Mouse (Mus musculus): Measurements from ENCODE around the gene Tmem258.
"Not testable (repeated sequence)": the region's sequence is repeated elsewhere in the genome, so short reads cannot be mapped to it uniquely, and the experiment has no call there.

Tmem258 gene

GRCm38 (mm10) chr19:10203848-10204615 lies at the start of gene Tmem258, which contains the start of gene Fen1:
TSS of gene Tmem258 (plus strand) at chr19:10204014.
TSS of gene Fen1 (minus strand) at chr19:10204169.
- DNase-seq = peak; percentile 96

DNA sequence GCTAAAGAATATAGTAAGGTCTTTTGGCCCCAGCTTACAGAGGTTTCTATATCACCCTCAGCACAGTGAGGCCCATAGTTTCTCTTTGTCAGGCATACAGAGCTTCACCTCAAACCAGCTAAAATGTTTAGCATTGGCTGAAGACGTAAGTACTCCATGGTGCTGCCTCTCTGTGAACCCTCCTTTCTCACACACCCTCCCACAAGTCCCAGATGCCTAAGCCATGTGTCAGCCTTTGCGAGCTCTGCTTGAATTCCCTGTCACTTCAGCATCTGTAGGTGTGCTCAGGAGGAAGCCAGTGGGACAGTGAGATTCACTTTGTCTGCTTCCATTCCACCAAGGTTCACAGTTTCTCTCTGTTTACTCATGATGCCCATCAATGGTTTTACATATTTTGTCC lies 46.1 kb upstream of the Tmem258 start:
- no peak for DNase-seq

- DNase-seq = no peak
Measured at GRCm38 (mm10) chr19:10163896-10164295, 39.9 kb upstream of the Tmem258 start.

- not testable (repeated sequence) for DNase-seq
Measured at GRCm38 (mm10) chr19:10165928-10166327, 37.9 kb upstream of the Tmem258 start.

DNA sequence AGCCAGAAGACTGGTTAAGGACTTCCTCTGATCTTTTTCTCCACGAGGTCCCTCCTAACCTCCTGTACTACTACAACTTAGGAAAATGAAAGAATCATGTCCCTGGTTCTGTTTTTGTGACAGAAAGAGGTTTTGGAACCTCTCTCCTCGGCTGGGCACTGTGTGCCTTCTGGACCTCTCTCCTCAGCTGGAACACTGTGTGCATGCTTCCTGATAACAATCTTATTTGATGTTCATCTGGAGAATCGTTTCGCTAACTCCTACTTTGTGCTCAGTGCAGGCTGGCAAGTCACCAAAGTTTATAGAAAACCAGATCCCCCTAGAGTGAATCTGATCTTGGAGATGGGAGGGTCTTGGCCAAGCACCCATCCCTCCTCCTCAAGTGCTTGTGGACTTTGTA lies 36.7 kb upstream of the Tmem258 start:
- DNase-seq = no peak

- no peak for DNase-seq
Measured at GRCm38 (mm10) chr19:10167951-10168350, 35.9 kb upstream of the Tmem258 start.

DNA sequence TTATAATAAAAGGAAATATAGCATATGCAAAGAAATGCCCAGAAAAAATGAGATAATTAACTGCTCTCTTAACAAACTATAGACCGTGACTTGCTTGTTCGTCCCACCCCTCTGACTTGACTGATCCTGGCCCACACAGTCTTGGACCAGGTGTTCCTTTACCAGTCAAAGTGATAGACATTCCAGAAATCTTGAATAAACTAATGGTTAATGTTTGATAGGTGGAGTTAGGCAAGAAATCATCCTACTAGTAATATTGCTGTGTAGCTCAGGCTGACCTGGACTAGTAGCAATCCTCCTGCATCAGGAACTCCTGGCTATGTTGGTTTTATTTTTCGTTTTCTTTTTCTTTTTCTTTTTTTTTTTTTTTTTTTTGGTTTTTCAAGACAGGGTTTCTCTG lies 35.4 kb upstream of the Tmem258 start:
- DNase-seq = no peak

GRCm38 (mm10) chr19:10169179-10169578 lies 34.6 kb upstream of the Tmem258 start:
- DNase-seq = no peak

GRCm38 (mm10) chr19:10169692-10170330 lies 34.0 kb upstream of the Tmem258 start:
- not testable (repeated sequence) for DNase-seq

DNA sequence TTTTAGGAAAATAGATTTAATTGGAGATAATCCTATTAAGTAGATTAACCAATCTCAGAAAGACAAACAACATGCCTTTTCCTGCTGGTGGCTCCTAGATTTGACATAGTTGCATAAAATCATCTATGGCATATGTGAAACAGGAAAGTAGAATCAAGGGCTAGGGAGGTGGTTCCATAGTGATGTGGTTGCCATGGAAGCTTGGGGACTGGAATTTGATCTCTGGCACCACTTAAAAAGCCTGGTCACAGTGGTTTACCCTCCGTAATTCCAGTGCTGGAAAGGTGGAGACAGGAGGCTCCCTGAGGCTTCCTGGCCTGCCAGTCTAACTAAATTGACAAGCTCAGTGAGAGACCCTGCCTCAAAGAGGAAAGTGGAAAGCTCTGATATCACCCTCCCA lies 33.3 kb upstream of the Tmem258 start:
- no peak for DNase-seq

DNA sequence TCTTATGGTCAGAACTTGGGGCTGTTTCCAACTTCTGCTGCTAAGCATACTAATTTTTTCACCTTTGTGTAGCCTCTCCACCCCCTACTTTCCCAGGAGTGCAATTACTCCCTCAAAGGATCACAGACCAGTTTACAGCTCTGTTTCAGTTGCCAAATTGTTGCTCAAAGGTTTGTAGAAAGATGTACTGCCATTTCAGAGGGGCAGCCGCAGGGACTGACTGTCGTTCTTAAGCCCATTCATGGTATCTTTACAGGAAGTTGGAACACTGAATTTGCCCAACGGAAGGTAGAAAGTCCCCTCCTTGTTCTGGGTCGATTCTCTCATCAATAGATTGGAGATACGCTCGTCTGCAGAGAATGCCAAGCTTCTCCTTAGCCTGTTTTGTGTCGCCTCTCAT lies 32.5 kb upstream of the Tmem258 start:
- no peak for DNase-seq

DNA sequence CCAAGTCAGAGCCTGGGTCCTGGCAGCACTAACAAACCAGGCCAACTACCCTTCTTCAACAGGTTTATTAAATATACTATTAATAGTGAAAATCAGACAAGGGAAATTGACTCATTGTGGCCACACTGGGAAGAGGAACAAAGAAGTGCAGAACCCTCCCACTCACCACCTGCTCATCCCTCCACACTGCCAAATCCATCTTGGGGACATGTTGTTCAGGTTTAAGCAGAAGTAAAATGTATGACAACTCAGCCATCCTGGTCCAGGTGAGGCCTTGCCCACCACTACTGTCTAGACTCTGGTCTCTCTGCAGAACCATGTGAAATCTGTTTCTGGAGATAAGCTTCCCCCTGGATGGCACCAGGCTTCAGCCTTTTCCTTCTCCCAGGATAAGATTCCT lies 32.0 kb upstream of the Tmem258 start:
- DNase-seq = no peak

DNA sequence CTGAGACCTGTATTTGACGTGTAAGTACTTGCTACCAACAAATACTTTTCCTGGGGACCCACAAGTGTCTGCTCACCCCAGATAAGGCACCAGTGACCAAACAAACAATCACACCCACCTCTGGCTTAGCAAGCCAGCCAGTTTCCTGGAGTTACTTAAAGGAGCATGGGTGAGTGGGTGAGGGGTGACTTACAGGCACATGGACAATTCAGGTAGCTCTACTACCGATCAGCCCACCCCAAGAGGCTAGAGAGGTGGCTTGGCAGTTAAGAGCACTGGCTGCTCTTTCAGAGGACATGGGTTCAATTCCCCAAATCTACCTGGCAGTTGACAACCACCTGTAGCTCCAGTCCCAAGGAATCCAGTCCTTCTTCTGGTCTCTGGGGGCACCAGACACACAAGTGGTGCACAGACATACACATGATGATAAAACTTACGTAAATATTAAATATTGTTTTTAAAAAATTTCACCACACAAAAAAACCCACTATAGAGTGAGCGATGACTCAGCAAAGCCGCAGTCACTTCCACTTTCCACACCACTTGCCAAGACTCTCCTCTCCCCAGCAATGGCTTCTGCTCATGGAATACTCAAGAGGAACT lies 30.6 kb upstream of the Tmem258 start:
- DNase-seq = no peak

- DNase-seq = no peak
Measured at GRCm38 (mm10) chr19:10173844-10174539, 29.8 kb upstream of the Tmem258 start.

DNA sequence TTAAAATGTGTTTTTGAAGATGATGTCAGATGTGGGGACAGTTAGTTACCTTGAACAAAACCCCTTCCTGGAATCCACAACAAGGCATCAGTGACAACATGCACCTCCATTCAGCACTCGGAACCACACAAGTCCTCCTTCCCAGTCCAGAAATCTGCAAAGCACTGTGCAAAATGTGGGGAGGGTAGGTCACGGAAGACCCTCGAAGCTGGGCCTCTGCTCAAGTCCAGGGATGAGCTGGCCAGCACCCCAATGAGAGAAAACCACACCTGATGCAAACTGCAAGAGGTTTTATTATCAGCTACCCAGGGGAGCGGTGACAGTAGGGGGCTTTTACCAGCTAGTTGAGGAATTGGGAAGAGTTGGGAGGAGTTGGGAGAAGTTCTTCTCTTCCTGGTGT lies 28.9 kb upstream of the Tmem258 start:
- no peak for DNase-seq

DNA sequence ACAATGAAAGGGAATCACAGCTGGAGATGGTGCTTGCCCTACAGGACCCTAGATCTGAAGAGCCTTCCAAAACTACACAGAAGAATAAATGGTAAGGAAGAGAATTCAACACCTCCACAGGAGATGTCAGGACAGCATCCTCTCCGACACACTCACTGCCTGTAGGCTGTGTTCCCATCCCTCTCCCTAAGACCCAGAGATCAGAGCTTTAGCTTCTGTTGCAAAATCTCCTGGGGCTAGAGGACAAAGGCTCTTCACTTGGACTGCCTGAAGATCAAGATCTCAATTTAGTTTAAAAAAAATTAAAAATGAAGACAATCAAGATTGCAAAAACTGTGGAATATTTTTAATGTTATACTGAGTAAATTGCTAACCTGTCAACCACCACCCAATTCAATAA lies 27.3 kb upstream of the Tmem258 start:
- no peak for DNase-seq

DNA sequence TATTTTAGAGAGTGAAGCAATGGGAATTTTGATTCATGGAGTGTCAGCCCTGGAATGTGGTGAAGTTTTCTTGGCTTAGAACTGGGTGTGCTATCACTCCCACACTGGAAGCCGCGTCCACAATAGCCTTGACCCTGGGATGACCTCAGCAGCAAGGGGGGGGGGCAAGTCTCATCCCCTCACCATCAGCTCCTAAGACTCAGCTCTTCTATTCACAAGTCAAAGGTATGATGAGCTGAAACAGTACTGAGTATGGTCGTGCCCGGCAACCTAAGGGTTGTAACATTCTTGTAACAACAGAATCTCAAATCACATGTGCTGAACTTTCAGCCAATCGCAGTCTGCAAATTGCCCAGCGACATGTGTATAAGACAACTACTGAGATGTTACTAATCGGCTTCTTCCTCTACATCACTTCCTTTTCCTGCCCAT lies 26.9 kb upstream of the Tmem258 start:
- DNase-seq = no peak

DNA sequence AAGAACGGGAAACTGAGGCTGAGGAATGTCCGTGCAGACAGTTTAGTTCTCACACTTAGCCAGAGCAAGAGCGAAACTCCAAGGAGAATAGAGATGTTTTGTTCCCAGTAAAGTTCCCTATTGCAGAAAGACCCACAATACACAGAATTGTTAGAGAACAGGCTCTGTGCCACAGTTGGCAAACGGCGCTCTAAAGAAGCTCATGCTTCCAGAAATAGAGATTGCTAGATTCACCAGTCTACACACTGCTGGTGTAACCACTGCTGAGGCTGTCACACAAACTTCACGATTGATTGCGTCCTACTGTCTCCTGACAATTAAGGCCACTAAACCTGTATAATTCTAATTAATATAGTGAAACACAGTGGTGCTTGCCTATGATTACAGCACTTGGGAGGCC lies 22.6 kb upstream of the Tmem258 start:
- DNase-seq = no peak

DNA sequence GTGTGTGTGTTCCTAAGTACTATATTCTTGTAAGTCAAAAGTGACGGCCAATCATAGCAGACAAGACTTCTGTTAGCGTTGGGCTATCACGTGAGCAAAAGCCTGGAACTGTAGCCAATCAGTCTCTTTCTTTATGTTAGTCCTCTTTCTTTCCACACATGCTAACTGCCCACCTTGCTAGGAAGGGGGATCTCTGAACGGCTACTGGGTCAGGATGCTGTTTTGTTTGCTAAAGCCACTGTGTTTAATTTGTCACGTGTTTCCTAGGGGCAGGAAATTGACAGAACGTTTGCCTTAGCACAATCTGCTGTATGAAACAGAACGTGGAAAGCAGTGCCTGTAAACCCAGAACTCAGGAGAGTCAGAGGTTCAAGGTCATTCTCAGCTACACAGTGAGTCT lies 21.7 kb upstream of the Tmem258 start:
- no peak for DNase-seq

GRCm38 (mm10) chr19:10182670-10183298 lies 21.0 kb upstream of the Tmem258 start, which contains the start of gene Fads1:
TSS of gene Fads1 (plus strand) at chr19:10182888.
- peak; percentile 92 for DNase-seq

GRCm38 (mm10) chr19:10183299-10183983 lies 20.4 kb upstream of the Tmem258 start:
- DNase-seq = peak; percentile 75

DNA sequence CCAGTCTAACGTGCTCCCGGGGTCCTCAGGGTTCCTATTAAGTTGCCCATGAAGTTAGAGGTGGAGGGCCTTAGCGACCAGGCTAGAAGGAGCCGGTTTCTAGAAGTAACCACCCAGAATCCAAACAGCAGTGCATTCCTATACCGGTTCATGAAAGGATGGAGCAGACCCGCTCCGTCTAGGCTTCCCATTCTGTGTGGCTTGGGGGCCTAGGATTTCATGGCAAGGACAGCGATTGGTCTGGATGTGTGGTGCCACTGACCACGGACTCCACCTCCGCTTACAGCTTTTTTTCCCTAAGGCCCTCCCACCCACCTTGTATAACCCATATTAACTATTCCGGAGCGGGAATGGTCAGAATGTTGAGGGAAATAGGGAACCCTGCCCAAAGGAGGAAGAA lies 19.7 kb upstream of the Tmem258 start:
- no peak for DNase-seq
